Mouse (Mus musculus): ENCODE results near the gene Ncam1. TPM values are rescaled to one million over a fixed set of nuclear protein-coding genes. Genes with fewer than 3 reads are reported as not detected.

Ncam1 gene
- polyA plus RNA-seq, 1 experiment from 2014 or later = 132 TPM

DNA sequence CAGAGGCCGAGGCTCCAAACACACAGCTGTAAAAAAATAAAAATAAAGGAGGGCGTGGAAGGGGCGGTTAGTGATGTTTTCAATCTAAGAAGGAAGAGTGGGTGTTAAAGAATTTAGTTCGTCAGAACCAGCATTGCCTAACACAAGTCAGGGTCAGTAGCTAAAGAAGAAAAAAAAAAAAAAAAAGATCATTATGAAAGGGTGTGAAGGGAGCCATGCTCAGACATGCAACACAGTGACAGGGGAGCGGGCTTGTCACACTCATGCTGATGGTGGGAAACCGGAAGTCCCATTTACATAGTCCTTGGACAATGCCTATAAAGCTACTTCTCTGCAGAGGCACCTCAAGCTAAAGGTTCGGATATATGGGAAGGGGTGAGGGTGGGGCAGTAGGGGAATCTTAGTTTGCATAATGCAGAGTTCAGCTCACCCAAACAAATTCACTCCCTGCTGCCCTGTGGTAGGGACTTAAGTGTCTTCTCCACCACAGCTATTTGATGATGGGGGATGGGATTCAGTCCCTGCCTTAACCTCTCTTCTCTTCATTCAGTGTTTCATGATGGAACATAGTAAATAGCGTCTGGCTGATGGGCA, 269.3 kb downstream of the Ncam1 start:
- Histone ChIP-seq H3K36me3 (replicated peaks) (0 out of 2 replicates have a peak, but pooled peaks cover 3% of the 10 kb centered on the region), H3K4me2 (no peak overlapping the region), H3K4me3 (replicated peaks) (no peak overlapping the region), H3K4me1 (peaks cover 38% of the 10 kb centered on the region), H3K27ac (no peak overlapping the region), H3K27me3 (no peaks in the 10 kb centered on the region), H3K9ac (no peak overlapping the region), H3K9me3 (no peaks in the 10 kb centered on the region)
- 64% methylated on average over 8 of the region's 8 CpGs for WGBS
- no peak for ATAC-seq (ENCODE audit: low FRiP score)

DNA sequence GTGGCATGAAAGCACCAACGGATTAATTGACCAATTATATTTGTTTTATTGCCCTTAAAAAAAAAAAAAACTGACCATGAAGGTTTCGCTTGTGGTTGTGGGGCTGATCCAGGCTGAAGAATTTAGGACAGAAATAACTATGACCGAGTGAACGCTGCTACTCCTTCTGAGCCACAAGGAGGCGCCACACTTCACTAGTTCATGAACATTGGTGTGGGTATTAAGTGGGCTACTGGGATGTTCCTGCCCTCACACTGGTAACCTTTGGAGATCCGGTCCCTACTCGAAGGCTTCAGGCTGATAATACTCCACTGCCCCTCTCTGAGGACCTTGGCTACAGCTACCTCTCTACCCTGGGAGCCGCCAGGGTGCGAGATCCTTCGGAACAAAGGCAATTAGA, 269.8 kb downstream of the Ncam1 start:
- 0 out of 2 replicates have a peak, but pooled peaks cover 5% of the 10 kb centered on the region for H3K36me3 ChIP-seq (replicated peaks)
- no peak for ATAC-seq (ENCODE audit: low FRiP score)
- no peak overlapping the region for H3K9ac ChIP-seq
- H3K27ac ChIP-seq = no peak overlapping the region
- no peak overlapping the region for H3K4me3 ChIP-seq (replicated peaks)
- 56% methylated on average over 10 of the region's 10 CpGs for WGBS
- no peak overlapping the region for H3K4me2 ChIP-seq
- H3K27me3 ChIP-seq = no peaks in the 10 kb centered on the region
- H3K9me3 ChIP-seq = no peaks in the 10 kb centered on the region
- peaks cover 33% of the 10 kb centered on the region for H3K4me1 ChIP-seq

DNA sequence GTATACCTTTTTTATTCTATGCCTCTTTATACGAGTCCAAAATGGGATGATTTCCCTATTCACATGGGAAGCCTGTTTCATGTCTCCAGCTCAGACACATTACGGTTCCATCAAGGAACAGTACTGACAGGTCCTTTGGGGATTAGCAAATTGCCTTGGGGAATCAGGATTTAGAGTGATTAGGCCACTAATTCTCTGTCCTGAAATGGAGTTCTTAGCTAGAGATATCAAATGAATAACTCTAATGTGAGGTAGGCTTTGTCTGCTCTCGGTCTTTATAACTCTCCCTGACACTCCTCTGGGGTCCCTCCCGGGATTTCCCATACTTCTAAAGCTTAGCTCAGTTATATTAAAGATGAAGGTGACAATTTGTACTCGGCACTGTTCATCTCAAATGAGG, 270.7 kb downstream of the Ncam1 start:
- 45% methylated on average over 5 of the region's 5 CpGs for WGBS
- Histone ChIP-seq H3K4me3 (replicated peaks) (no peak overlapping the region), H3K4me1 (peaks cover 25% of the 10 kb centered on the region), H3K36me3 (replicated peaks) (0 out of 2 replicates have a peak, but pooled peaks cover 9% of the 10 kb centered on the region), H3K27me3 (no peaks in the 10 kb centered on the region), H3K9ac (no peak overlapping the region), H3K27ac (no peak overlapping the region), H3K4me2 (no peak overlapping the region), H3K9me3 (no peaks in the 10 kb centered on the region)
- no peak for ATAC-seq (ENCODE audit: low FRiP score)

- WGBS = 62% methylated on average over 8 of the region's 8 CpGs
- Histone ChIP-seq H3K4me3 (replicated peaks) (no peak overlapping the region), H3K36me3 (replicated peaks) (0 out of 2 replicates have a peak, but pooled peaks cover 15% of the 10 kb centered on the region), H3K4me1 (peaks cover 25% of the 10 kb centered on the region), H3K9me3 (no peaks in the 10 kb centered on the region), H3K27ac (peak overlapping the region; percentile 50), H3K4me2 (no peak overlapping the region), H3K27me3 (no peaks in the 10 kb centered on the region), H3K9ac (no peak overlapping the region)
- ATAC-seq (ENCODE audit: low FRiP score) = 0 out of 2 replicates have a peak, but pooled peaks have one; percentile 45
Observed at GRCm38 (mm10) chr9:49527340-49527739, 271.4 kb downstream of the Ncam1 start.

GRCm38 (mm10) chr9:49524721-49525120, 274.0 kb downstream of the Ncam1 start:
- ATAC-seq (ENCODE audit: low FRiP score) = no peak
- H3K4me3 ChIP-seq (replicated peaks) = no peak overlapping the region
- H3K9me3 ChIP-seq = no peaks in the 10 kb centered on the region
- WGBS = 81% methylated on average over 9 of the region's 9 CpGs
- no peak overlapping the region for H3K4me2 ChIP-seq
- peaks cover 19% of the 10 kb centered on the region for H3K4me1 ChIP-seq
- H3K27me3 ChIP-seq = no peaks in the 10 kb centered on the region
- peaks cover 23% of the 10 kb centered on the region for H3K36me3 ChIP-seq (replicated peaks)
- no peak overlapping the region for H3K27ac ChIP-seq
- no peak overlapping the region for H3K9ac ChIP-seq

DNA sequence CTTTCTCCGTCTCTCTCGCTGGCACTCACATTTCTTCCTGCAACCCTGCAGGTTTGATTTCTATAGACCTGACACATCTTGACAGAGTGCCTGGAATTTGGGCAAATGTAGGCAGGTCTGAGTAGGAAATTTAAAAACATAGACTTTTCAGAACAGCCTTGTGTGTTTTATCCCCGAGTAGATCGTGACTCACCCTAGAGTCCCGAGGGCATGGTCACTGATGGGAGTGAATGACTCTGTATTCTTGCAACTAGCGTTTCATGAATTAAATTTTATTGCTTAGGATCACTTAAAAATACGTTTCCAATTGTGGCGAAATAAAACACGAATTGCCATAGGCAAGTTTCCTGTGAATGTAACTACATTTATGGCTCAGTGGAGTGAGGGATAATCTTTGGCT, 274.8 kb downstream of the Ncam1 start:
- 87% methylated on average over 9 of the region's 9 CpGs for WGBS
- H3K9me3 ChIP-seq = no peaks in the 10 kb centered on the region
- H3K4me1 ChIP-seq = peaks cover 14% of the 10 kb centered on the region
- no peak overlapping the region for H3K4me3 ChIP-seq (replicated peaks)
- no peak overlapping the region for H3K27ac ChIP-seq
- no peak overlapping the region for H3K9ac ChIP-seq
- no peak for ATAC-seq (ENCODE audit: low FRiP score)
- peaks cover 31% of the 10 kb centered on the region for H3K36me3 ChIP-seq (replicated peaks)
- no peaks in the 10 kb centered on the region for H3K27me3 ChIP-seq
- no peak overlapping the region for H3K4me2 ChIP-seq

GRCm38 (mm10) chr9:49514306-49514705, 284.4 kb downstream of the Ncam1 start:
- no peaks in the 10 kb centered on the region for H3K27me3 ChIP-seq
- H3K27ac ChIP-seq = no peak overlapping the region
- H3K4me1 ChIP-seq = peaks cover 6% of the 10 kb centered on the region; the same call in 1 of the 2 replicates
- no peak for ATAC-seq (ENCODE audit: low FRiP score)
- H3K9me3 ChIP-seq = no peaks in the 10 kb centered on the region
- H3K36me3 ChIP-seq (replicated peaks) = peaks cover 32% of the 10 kb centered on the region
- no peak overlapping the region for H3K9ac ChIP-seq
- no peak overlapping the region for H3K4me3 ChIP-seq (replicated peaks)
- no peak overlapping the region for H3K4me2 ChIP-seq
- 75% methylated on average over 2 of the region's 2 CpGs for WGBS

- H3K27ac ChIP-seq = no peak overlapping the region
- no peak overlapping the region for H3K4me3 ChIP-seq (replicated peaks)
- no peaks in the 10 kb centered on the region for H3K9me3 ChIP-seq
- H3K9ac ChIP-seq = no peak overlapping the region
- no peak overlapping the region for H3K4me2 ChIP-seq
- ATAC-seq (ENCODE audit: low FRiP score) = no peak
- H3K36me3 ChIP-seq (replicated peaks) = peaks cover 44% of the 10 kb centered on the region
- H3K4me1 ChIP-seq = peaks cover 5% of the 10 kb centered on the region; the same call in 1 of the 2 replicates
- WGBS = 93% methylated on average over 4 of the region's 4 CpGs
- H3K27me3 ChIP-seq = no peaks in the 10 kb centered on the region
Observed at GRCm38 (mm10) chr9:49510666-49511065, 288.1 kb downstream of the Ncam1 start.

DNA sequence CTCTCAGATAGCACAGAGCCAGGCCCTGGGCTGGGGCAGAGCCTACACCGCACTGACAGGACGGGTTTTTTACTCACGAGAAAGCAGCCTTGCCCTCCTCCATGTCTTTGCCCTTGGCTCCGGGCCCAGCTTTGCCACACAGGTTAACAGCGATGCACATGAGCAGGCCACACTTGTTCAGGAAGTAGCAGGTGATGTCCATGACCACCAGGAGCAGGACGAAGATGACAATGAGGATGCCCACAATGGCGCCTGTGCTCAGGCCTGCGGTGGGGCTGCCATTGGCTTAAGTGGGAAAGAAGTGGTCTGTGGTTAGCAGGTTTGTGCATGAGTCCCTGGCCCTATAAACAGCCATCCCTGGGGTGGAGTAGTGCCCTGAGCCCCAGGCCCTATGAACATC, 289.1 kb downstream of the Ncam1 start:
- no peaks in the 10 kb centered on the region; the same call in 1 of the 2 replicates for H3K4me1 ChIP-seq
- no peak overlapping the region for H3K9ac ChIP-seq
- no peak overlapping the region for H3K4me2 ChIP-seq
- no peaks in the 10 kb centered on the region for H3K9me3 ChIP-seq
- H3K27ac ChIP-seq = no peak overlapping the region
- H3K36me3 ChIP-seq (replicated peaks) = peaks cover 49% of the 10 kb centered on the region
- H3K27me3 ChIP-seq = no peaks in the 10 kb centered on the region
- no peak overlapping the region for H3K4me3 ChIP-seq (replicated peaks)
- no peak for ATAC-seq (ENCODE audit: low FRiP score)
- 96% methylated on average over 8 of the region's 8 CpGs for WGBS

DNA sequence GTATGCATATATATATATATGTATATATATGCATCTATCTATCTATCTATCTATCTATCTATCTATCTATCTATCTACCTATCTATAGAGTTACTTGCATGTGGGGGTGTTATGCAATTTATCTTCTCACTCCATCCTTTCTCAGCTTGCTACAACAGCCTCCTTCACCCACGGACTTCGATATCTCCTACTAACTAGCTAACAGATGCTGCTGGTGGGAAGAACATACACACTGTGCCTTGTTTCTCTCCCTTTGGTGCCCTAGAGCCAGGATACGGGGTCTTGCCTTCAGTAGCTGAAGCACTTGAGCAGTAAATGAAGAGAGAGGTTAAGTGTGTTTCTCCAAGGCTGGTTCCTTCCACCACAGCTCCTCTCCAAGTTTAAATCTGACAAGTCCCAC, 289.6 kb downstream of the Ncam1 start:
- Histone ChIP-seq H3K36me3 (replicated peaks) (peaks cover 49% of the 10 kb centered on the region), H3K4me2 (no peak overlapping the region), H3K27me3 (no peaks in the 10 kb centered on the region), H3K9ac (no peak overlapping the region), H3K27ac (no peak overlapping the region), H3K4me3 (replicated peaks) (no peak overlapping the region), H3K9me3 (no peaks in the 10 kb centered on the region), H3K4me1 (no peaks in the 10 kb centered on the region; the same call in 1 of the 2 replicates)
- no peak for ATAC-seq (ENCODE audit: low FRiP score)
- WGBS = 95% methylated on average over 3 of the region's 3 CpGs

DNA sequence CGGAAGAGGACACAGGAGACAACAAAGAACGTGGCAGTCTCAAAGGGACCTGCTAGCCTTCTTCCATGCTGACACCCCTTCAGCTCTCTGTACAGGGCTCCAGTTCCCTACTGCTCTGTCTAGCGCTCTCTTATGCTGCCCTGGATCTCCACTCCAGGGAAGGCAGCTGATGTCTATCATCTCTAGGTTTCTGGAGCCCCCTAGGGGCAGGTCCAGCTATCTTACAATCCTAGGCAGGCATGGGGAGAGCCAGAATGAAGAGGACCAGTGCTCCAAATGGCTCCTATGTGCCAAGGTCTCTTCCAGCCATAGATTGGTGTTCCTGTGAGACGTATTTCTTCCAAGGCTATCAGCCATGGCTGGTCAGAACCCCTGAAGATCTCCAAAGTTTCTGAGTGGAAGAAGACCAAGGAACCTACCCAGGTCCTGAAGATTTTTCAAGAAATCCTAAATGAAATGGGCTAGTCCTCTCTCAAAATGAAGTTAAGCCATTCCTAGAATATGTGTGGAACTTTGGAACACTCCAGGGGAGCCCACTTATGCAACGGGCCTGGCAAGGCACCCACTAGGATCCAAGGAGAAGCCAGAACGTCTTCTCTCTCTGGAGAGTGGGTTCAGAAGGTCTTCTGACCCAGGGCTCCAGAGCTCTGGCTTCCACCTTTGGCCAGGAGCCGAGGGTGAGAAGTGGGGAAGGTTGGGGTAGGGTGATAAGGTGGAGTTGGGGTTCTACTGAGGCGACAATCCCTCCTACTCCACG, 290.7 kb downstream of the Ncam1 start:
- peaks cover 49% of the 10 kb centered on the region for H3K36me3 ChIP-seq (replicated peaks)
- H3K4me2 ChIP-seq = no peak overlapping the region
- no peak overlapping the region for H3K4me3 ChIP-seq (replicated peaks)
- no peak overlapping the region for H3K27ac ChIP-seq
- H3K9ac ChIP-seq = no peak overlapping the region
- no peaks in the 10 kb centered on the region for H3K9me3 ChIP-seq
- H3K27me3 ChIP-seq = no peaks in the 10 kb centered on the region
- 91% methylated on average over 9 of the region's 9 CpGs for WGBS
- no peak for ATAC-seq (ENCODE audit: low FRiP score)
- no peaks in the 10 kb centered on the region; the same call in 1 of the 2 replicates for H3K4me1 ChIP-seq

GRCm38 (mm10) chr9:49504658-49505057, 294.1 kb downstream of the Ncam1 start:
- Histone ChIP-seq H3K4me1 (no peaks in the 10 kb centered on the region; the same call in 1 of the 2 replicates), H3K9ac (no peak overlapping the region), H3K36me3 (replicated peaks) (peaks cover 46% of the 10 kb centered on the region), H3K4me2 (no peak overlapping the region), H3K27me3 (no peaks in the 10 kb centered on the region), H3K27ac (no peak overlapping the region), H3K9me3 (no peaks in the 10 kb centered on the region), H3K4me3 (replicated peaks) (no peak overlapping the region)
- WGBS = 61% methylated on average over 5 of the region's 5 CpGs
- ATAC-seq (ENCODE audit: low FRiP score) = no peak

GRCm38 (mm10) chr9:49502245-49502644, 296.5 kb downstream of the Ncam1 start:
- H3K4me3 ChIP-seq (replicated peaks) = no peak overlapping the region
- no peak overlapping the region for H3K9ac ChIP-seq
- no peak for ATAC-seq (ENCODE audit: low FRiP score)
- no peaks in the 10 kb centered on the region; the same call in 1 of the 2 replicates for H3K4me1 ChIP-seq
- no peaks in the 10 kb centered on the region for H3K9me3 ChIP-seq
- no peaks in the 10 kb centered on the region for H3K27me3 ChIP-seq
- H3K27ac ChIP-seq = no peak overlapping the region
- H3K4me2 ChIP-seq = no peak overlapping the region
- peaks cover 23% of the 10 kb centered on the region for H3K36me3 ChIP-seq (replicated peaks)
- WGBS = 91% methylated on average over 4 of the region's 4 CpGs

Data from forebrain, embryonic 12.5 days (tissue).